Mouse (Mus musculus) frontal cortex, adult 2 months (tissue): ENCODE measurements around the gene Serpinb6b. TPM values are rescaled to one million over a fixed set of nuclear protein-coding genes. Genes with fewer than 3 reads are reported as not detected.
A peak's percentile ranks its signal among the peaks of the same experiment; 100 is the strongest.
"Not testable (repeated sequence)": the region's sequence is repeated elsewhere in the genome, so short reads cannot be mapped to it uniquely, and the experiment has no call there.

Experiments
- DNase-seq, 2 experiments: peaks; one replicate each; pipeline ENCODE4 v3.0.0; 2022; ENCODE audit warnings: low spot score in 1 of 2; ENCODE audit errors: extremely low spot score in 1 of 2
- polyA plus RNA-seq: library from polyadenylated mRNA; depleted of rRNA; stranded (reverse); fragments of >200 nt; gene quantifications from 2 replicates; pipeline ENCODE4 v1.2.3, GENCODE M21; 2012; rRNA removed

Gene Serpinb6b
- polyA plus RNA-seq = 2.1 and 2.3 TPM in 2 replicates

DNA sequence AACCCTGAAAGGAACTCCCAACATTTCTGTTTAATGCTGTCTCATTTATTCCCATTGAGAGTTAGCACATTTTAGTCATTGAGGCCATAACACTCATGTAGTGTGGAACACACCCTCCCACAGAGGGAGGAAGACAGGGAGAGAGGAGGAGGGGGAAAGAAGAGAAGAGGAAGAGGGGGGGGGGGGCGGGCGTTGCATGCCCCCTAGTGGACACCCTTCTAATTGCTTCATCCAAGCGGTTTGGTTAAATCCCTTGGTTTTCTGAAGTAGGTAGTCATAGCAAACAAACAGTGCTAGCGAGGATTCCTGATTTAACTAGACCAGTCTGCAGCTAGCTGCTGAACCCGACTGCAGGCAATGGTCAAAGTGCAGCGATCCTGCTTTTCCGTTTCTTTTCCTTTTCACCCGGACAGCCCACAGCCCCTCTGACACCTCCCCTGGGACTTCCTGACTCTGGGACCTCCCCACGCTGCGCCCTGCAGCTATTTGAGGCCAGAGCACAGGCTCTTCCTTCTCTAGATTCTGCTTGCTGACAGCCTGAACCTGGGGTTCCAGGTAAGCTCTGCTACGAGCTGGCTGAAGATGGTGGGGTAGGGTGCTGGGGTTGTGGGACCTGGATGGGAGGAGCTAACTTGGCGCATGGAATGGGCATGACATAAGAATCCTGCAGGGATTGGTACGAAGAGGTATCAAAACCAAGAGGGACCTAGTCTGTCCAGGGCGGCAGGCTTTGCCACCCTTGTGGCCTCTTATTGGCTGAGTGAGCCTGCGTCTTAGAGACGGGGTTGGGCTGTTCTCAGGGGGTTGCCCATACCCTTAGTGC lies at the start of gene Serpinb6b:
TSS of gene Serpinb6b (plus strand) at position 221 of the 823 bp plus-strand sequence.
- peak in 1 of 2 experiments; percentile 3 for DNase-seq

DNA sequence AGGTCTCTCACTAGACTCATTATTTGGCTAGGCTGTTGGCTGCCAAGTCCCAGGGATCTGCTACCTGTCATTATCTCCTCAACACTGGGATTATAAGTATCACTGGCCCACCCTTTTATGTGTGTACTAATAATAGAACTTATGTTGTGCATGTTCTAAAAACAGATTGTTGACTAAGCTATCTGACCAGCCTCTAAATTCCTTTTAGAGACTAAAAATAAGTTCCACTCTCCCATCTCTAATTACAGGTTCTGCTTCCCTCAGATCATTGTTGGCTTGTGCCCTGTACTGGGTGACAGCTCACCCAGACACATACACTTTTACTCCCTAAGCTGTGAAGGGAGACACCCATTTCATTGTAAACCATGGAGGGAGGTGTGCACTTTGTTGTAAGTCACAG lies 42.4 kb upstream of the Serpinb6b start:
- no peak for DNase-seq

DNA sequence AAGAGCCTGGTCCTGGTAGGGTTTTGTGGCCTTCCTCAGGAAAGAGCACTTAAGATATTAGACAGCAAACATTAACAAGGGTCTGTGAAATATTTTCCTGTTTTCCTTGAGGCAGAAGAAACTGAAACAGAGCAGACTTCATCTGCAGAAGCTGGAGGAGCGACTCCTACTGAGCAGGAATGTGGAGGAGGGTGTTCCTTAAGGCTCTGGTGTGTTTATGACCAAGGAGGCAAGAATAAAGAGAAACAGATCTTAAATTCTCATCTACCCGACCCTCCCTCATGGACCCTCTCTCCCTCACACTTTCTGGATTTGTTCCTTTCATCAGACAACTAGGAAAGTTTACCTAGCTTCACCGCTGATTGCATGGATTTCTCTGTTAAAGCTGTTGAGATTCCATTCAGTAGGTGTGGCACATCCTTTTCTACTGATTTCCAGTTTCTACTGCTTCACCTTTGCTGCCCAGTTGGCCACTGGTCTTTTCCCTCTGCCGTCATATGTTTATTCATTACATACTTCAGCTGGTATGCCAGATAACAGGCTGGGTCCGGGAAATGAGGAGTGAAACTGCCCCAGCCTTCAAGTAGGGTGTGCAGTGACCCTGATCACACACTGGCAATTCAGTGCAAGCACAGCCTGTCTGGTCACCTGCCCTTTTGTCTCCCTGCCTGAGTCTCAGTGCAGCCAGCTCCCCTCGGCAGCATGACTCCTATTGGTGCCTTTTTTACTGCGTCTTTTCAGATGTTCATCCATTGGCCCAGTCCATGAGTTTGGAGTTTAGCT lies 40.2 kb upstream of the Serpinb6b start:
- DNase-seq = no peak

- DNase-seq = no peak
Observed at GRCm38 (mm10) chr13:32926661-32927060, 38.3 kb upstream of the Serpinb6b start.

DNA sequence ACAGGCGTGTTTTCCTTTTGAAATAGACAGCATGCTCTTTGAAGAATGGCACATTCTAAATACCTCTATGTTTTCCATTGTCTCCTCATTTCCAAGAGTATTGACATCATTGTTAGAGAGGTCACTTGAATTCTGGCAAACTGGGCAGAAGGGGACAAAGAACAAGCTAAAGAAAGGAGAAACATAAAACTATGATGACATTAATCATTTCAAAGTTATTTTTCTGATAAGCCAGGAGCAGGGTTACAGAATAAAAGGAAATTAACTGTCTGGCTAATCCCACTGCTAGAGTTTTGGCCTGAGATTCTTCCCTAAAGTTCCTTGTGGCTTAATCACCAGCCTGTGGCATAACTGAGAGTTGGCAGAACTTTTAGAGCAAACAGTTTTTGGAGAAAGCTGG lies 37.8 kb upstream of the Serpinb6b start:
- DNase-seq = no peak

GRCm38 (mm10) chr13:32929107-32929750 lies 35.8 kb upstream of the Serpinb6b start:
- no peak for DNase-seq

GRCm38 (mm10) chr13:32934706-32935381 lies 30.2 kb upstream of the Serpinb6b start:
- no peak for DNase-seq

GRCm38 (mm10) chr13:32938275-32938674 lies 26.7 kb upstream of the Serpinb6b start:
- not testable (repeated sequence) for DNase-seq

DNA sequence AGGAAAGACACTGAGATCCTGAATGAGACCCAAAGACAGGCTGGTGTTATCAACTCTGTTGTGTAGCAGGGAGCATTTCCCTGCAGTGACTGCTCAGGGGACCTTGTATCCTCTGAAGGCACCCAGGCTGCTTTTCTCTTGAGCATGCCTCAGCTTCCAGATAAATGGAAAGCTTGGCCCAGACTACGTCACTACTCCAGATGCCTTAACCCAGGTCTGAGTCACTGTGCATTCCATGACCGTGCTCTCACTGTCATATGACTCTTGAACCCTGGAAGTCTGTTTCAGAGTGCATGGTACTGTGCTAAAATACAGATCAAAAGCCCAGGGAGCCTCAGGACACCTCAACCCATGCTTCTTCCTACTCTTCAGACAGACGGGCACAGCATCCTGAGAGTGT lies 25.8 kb upstream of the Serpinb6b start:
- DNase-seq = not testable (repeated sequence)

DNA sequence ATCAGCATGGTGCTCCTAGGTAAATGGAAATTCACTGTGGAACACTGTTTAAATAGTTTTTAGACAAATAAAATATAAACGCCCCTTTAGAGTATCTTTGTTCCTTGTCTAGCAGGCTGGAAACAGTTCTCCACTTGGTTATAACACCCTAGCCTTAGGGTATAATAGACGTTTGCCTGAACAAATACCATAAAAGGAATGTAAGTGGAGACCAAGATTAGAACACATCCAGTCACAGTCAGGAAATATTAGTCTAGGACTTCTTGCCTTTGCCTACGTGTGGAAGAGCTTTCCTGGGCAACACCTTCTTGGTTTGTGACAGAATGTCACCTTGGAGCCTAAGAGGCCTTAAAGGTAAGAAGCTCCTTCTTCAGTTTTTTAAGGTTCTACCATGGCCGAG lies 8.5 kb upstream of the Serpinb6b start:
- no peak for DNase-seq

DNA sequence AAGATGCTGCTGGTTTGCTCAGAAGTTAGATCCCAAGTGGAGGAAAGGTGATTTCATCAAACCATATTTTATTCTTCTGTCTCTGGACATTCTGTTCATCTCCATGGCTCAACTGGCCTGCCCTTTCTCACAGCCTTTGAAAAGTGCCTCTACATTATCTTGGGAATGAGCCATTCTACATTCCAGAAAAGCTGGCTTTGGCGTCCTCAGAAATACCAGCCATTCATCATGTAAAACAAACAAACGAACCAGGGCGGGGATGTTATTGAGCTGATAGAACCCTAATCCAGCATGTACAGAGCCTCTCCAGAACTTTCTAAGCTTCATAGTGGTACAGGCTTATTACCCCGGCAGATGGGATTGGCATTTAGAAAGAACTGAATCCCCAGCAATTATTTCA lies 7.1 kb upstream of the Serpinb6b start:
- DNase-seq = no peak

- not testable (repeated sequence) for DNase-seq
Observed at GRCm38 (mm10) chr13:32958521-32958920, 6.5 kb upstream of the Serpinb6b start.

GRCm38 (mm10) chr13:32963990-32964753 lies 837 bp upstream of the Serpinb6b start:
- no peak for DNase-seq

DNA sequence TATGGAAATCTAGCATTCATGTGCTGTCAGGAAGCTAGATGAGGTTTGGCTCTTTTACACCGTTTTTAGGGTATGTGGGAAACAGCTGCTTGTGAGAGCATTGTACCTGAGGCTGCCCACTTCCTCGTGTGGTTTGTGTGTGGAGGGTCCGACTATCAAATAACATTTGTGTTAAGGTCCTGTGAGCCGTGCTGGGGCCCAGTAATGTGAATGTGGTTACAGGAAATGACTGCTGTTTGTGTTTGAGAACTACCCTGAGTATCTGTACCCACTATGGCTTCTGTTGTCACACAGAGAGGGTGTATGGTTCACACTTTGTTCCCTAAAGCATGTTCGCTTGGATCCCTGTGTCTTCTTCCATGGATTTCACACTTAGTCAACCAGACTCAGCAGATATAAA lies 1.1 kb downstream of the Serpinb6b start:
- no peak for DNase-seq

- DNase-seq = no peak
Observed at GRCm38 (mm10) chr13:32967233-32967632, 2.2 kb downstream of the Serpinb6b start.

DNA sequence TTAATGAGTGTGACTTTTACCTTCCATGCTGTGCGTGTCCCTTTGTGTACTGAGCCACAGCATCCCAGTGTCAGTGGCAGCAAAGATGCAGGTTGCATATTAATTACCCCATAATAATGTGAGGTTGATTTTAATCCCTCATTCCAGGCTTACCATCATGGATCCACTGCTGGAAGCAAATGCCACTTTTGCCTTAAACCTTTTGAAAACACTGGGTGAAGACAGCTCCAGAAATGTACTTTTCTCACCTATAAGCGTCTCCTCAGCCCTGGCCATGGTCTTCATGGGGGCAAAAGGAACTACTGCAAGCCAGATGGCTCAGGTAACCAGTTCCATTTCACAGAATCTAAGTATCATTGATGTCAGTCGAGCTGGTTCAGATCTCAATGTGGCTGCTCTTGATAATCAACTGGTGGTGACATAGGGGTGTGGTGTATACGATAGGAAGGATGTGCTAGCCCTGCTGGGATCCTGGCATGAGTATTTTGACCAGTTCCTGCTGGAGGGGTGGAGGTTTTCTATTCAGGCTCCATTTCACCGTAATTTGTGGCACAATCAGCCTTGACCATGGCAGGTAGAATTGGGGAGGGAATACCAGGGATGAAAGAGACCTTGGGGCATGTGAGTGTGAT lies 3.5 kb downstream of the Serpinb6b start:
- no peak for DNase-seq

GRCm38 (mm10) chr13:32968996-32969640 lies 4.1 kb downstream of the Serpinb6b start:
- no peak for DNase-seq

DNA sequence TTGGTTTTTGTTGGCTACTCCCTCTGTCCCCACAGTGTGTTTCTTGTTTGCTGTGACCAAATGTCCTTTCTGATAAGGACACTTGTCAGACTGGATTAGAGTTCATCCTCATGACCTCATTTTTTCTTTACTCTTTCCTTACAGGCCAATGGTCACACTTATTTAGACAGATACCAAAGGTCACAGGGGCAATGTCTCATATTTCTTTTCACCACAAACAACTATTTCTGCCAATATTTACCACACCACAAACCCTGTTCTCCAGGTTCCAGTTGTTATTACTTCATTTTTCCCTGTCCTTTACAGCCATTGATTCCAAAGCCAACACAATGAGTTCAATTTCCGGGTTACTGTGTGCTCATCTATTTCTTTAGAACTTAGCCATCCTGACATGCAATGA lies 4.6 kb downstream of the Serpinb6b start:
- DNase-seq = no peak

DNA sequence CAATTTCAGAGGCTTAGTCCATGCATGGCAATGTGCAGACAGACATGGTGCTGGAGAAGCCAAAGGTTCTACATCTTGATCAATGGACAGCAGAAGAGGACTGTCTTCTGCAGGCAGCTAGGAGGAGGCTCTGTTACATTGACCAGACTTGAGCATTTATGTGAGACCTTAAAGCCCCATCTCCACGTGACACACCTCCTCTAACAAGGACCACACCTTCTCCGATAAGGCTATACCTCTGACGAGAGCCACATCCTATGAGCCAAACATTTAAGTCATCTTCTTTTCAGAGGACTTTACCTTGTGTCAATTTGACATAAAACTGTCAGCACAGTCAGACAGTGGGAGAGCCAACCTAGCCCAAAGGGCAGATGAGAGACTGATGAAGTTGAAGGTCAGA lies 5.8 kb downstream of the Serpinb6b start:
- no peak for DNase-seq
